Mouse (Mus musculus) limb, embryonic 15.5 days (tissue): ENCODE data around the gene 1700022I11Rik. TPM values are rescaled to one million over a fixed set of nuclear protein-coding genes. Genes with fewer than 3 reads are reported as not detected.

Experiments used
- ATAC-seq: fragments of 200-750 bp; cut with Nextera tagmentation; 2 replicates; pipeline ENCODE4 v1.8.0; 2017; ENCODE audit warnings: low read depth, moderate TSS enrichment; ENCODE audit not compliant: insufficient number of reproducible peaks, low FRiP score, low TSS enrichment
- H3K27ac ChIP-seq: fragments of 300-500 bp; sonication (generic); 2 replicates; pipeline ENCODE4 v1.5.1; 2015; ENCODE audit warnings: moderate library complexity, mild to moderate bottlenecking, inconsistent platforms
- H3K27me3 ChIP-seq: fragments of 300-500 bp; sonication (generic); 2 replicates; pipeline ENCODE4 v1.6.1; 2015; ENCODE audit warnings: inconsistent platforms
- H3K36me3 ChIP-seq: fragments of 300-500 bp; sonication (generic); 2 replicates; pipeline ENCODE4 v1.6.1; 2015; ENCODE audit warnings: inconsistent platforms
- H3K4me1 ChIP-seq: fragments of 300-500 bp; sonication (generic); 2 replicates; pipeline ENCODE4 v1.6.1; 2015; ENCODE audit warnings: inconsistent platforms
- H3K4me2 ChIP-seq: fragments of 300-500 bp; sonication (generic); 2 replicates; pipeline ENCODE4 v1.6.1; 2015; ENCODE audit warnings: mild to moderate bottlenecking, inconsistent platforms
- H3K4me3 ChIP-seq: fragments of 300-500 bp; sonication (generic); 2 replicates; pipeline ENCODE4 v1.5.1; 2015; ENCODE audit warnings: mild to moderate bottlenecking, inconsistent platforms
- H3K9ac ChIP-seq: fragments of 300-500 bp; sonication (generic); 2 replicates; pipeline ENCODE4 v1.6.1; 2015; ENCODE audit warnings: inconsistent platforms
- H3K9me3 ChIP-seq: fragments of 300-500 bp; sonication (generic); 2 replicates; pipeline ENCODE4 v1.6.1; 2016; ENCODE audit warnings: inconsistent platforms
- WGBS: fragments of 180-500 bp; shearing (Covaris S2); methylation state at CpG from one replicate; pipeline ENCODE4 v1.1.7; 2015; 5-methylcytosine and 5-hydroxymethylcytosine counted together
- polyA plus RNA-seq: library from polyadenylated mRNA; unstranded; fragments of >200 nt; fragmentation: Nextera tagmentation; extraction: Ambion mirVana; gene quantifications from 2 replicates; pipeline ENCODE4 v1.2.1, GENCODE M21; 2015

The 1700022I11Rik gene
- polyA plus RNA-seq, 1 experiment from 2014 or later, result 0.42 TPM

- no peak overlapping the region for H3K4me3 ChIP-seq
- H3K27me3 ChIP-seq, result peaks cover 26% of the 10 kb centered on the region
- ATAC-seq, result no peak
- H3K27ac ChIP-seq, result no peak overlapping the region
- H3K9me3 ChIP-seq, result no peaks in the 10 kb centered on the region
- no peak overlapping the region for H3K9ac ChIP-seq
- H3K36me3 ChIP-seq, result no peaks in the 10 kb centered on the region
- peaks cover 3% of the 10 kb centered on the region; the same call in 1 of the 2 replicates for H3K4me1 ChIP-seq
- WGBS, result 83% methylated on average over 9 of the region's 9 CpGs
- H3K4me2 ChIP-seq, result no peak overlapping the region
Measured at GRCm38 (mm10) chr4:42944185-42944584, 25.2 kb upstream of the 1700022I11Rik start.

GRCm38 (mm10) chr4:42945043-42945442, 24.4 kb upstream of the 1700022I11Rik start:
- ATAC-seq, result no peak
- WGBS, result 4% methylated on average over 6 of the region's 6 CpGs

GRCm38 (mm10) chr4:42945445-42945844, 24.0 kb upstream of the 1700022I11Rik start:
- no peak for ATAC-seq
- 84% methylated on average over 3 of the region's 3 CpGs for WGBS

More at GRCm38 (mm10) chr4:42945043-42945442, 24.4 kb upstream of the 1700022I11Rik start:
- H3K9ac ChIP-seq, result no peak overlapping the region
- no peak overlapping the region for H3K27ac ChIP-seq
- no peak overlapping the region for H3K4me3 ChIP-seq
- H3K36me3 ChIP-seq, result no peaks in the 10 kb centered on the region
- no peak overlapping the region for H3K4me2 ChIP-seq
- H3K27me3 ChIP-seq, result peaks cover 24% of the 10 kb centered on the region
- no peaks in the 10 kb centered on the region for H3K9me3 ChIP-seq
- peaks cover 6% of the 10 kb centered on the region; the same call in 1 of the 2 replicates for H3K4me1 ChIP-seq

GRCm38 (mm10) chr4:42945952-42946351, 23.5 kb upstream of the 1700022I11Rik start:
- H3K4me2 ChIP-seq, result no peak overlapping the region
- 10% methylated on average over 5 of the region's 5 CpGs for WGBS

More at GRCm38 (mm10) chr4:42945445-42945844, 24.0 kb upstream of the 1700022I11Rik start:
- H3K9me3 ChIP-seq, result no peaks in the 10 kb centered on the region
- no peaks in the 10 kb centered on the region for H3K36me3 ChIP-seq
- peaks cover 24% of the 10 kb centered on the region for H3K27me3 ChIP-seq
- H3K4me2 ChIP-seq, result no peak overlapping the region
- H3K4me1 ChIP-seq, result peaks cover 10% of the 10 kb centered on the region
- H3K9ac ChIP-seq, result no peak overlapping the region
- H3K27ac ChIP-seq, result no peak overlapping the region
- no peak overlapping the region for H3K4me3 ChIP-seq

GRCm38 (mm10) chr4:42946733-42947290, 22.6 kb upstream of the 1700022I11Rik start:
- Histone ChIP-seq H3K4me1 (peaks cover 21% of the 10 kb centered on the region), H3K4me2 (no peak overlapping the region), H3K36me3 (no peaks in the 10 kb centered on the region), H3K9me3 (no peaks in the 10 kb centered on the region), H3K4me3 (no peak overlapping the region), H3K27ac (no peak overlapping the region), H3K9ac (no peak overlapping the region), H3K27me3 (peaks cover 15% of the 10 kb centered on the region)
- WGBS, result 46% methylated on average over 10 of the region's 10 CpGs
- no peak for ATAC-seq

More at GRCm38 (mm10) chr4:42945952-42946351, 23.5 kb upstream of the 1700022I11Rik start:
- Histone ChIP-seq H3K36me3 (no peaks in the 10 kb centered on the region), H3K9ac (no peak overlapping the region), H3K27ac (no peak overlapping the region), H3K27me3 (peaks cover 19% of the 10 kb centered on the region), H3K4me1 (peaks cover 13% of the 10 kb centered on the region), H3K4me3 (no peak overlapping the region), H3K9me3 (no peaks in the 10 kb centered on the region)
- no peak for ATAC-seq

- H3K27ac ChIP-seq, result no peak overlapping the region
- peaks cover 15% of the 10 kb centered on the region for H3K27me3 ChIP-seq
- H3K9ac ChIP-seq, result no peak overlapping the region
- no peak overlapping the region for H3K4me3 ChIP-seq
- H3K4me2 ChIP-seq, result no peak overlapping the region
- H3K36me3 ChIP-seq, result no peaks in the 10 kb centered on the region
- peaks cover 30% of the 10 kb centered on the region for H3K4me1 ChIP-seq
- H3K9me3 ChIP-seq, result no peaks in the 10 kb centered on the region
- WGBS, result 32% methylated on average over 13 of the region's 13 CpGs
- no peak for ATAC-seq
Measured at GRCm38 (mm10) chr4:42948527-42948926, 20.9 kb upstream of the 1700022I11Rik start.

GRCm38 (mm10) chr4:42949051-42949675, 20.2 kb upstream of the 1700022I11Rik start:
- Histone ChIP-seq H3K9me3 (no peaks in the 10 kb centered on the region), H3K36me3 (no peaks in the 10 kb centered on the region), H3K4me3 (peak overlapping the region; percentile 87), H3K4me1 (peaks cover 35% of the 10 kb centered on the region), H3K27ac (no peak overlapping the region), H3K4me2 (peak overlapping the region; percentile 72), H3K27me3 (peaks cover 12% of the 10 kb centered on the region), H3K9ac (no peak overlapping the region)
- ATAC-seq, result no peak
- WGBS, result 6% methylated on average over 14 of the region's 14 CpGs

- WGBS, result 2% methylated on average over 32 of the region's 39 CpGs
- no peaks in the 10 kb centered on the region for H3K9me3 ChIP-seq
- peaks cover 12% of the 10 kb centered on the region for H3K27me3 ChIP-seq
- peak within 1 kb of the TSS; percentile 89 for H3K27ac ChIP-seq
- H3K4me2 ChIP-seq, result peak within 1 kb of the TSS; percentile 72
- H3K4me3 ChIP-seq, result peak within 1 kb of the TSS; percentile 87
- H3K9ac ChIP-seq, result peak within 1 kb of the TSS; percentile 82
- ATAC-seq, result peak; percentile 93
- no peaks in the 10 kb centered on the region for H3K36me3 ChIP-seq
- H3K4me1 ChIP-seq, result peaks cover 35% of the 10 kb centered on the region
Measured at GRCm38 (mm10) chr4:42949676-42950051, 19.7 kb upstream of the 1700022I11Rik start, which contains the start of gene Dnajb5. Gene Dnajb5 (plus strand): TSS chr4:42949814.

- peak overlapping the region; percentile 89 for H3K27ac ChIP-seq
- H3K4me3 ChIP-seq, result peak overlapping the region; percentile 87
- 3% methylated on average over 22 of the region's 27 CpGs for WGBS
- ATAC-seq, result peak; percentile 81
- no peaks in the 10 kb centered on the region for H3K36me3 ChIP-seq
- peaks cover 35% of the 10 kb centered on the region for H3K4me1 ChIP-seq
- H3K9ac ChIP-seq, result peak overlapping the region; percentile 82
- H3K4me2 ChIP-seq, result peak overlapping the region; percentile 72
- no peaks in the 10 kb centered on the region for H3K9me3 ChIP-seq
- peaks cover 12% of the 10 kb centered on the region for H3K27me3 ChIP-seq
Measured at GRCm38 (mm10) chr4:42950065-42950558, 19.3 kb upstream of the 1700022I11Rik start.

GRCm38 (mm10) chr4:42951206-42952195, 17.9 kb upstream of the 1700022I11Rik start:
- Histone ChIP-seq H3K4me3 (0 out of 2 replicates have a peak overlapping the region, but pooled peaks have one; percentile 87), H3K27ac (no peak overlapping the region), H3K36me3 (peaks cover 7% of the 10 kb centered on the region), H3K4me2 (peak overlapping the region; percentile 21), H3K9me3 (no peaks in the 10 kb centered on the region), H3K9ac (no peak overlapping the region), H3K27me3 (peaks cover 12% of the 10 kb centered on the region), H3K4me1 (peaks cover 35% of the 10 kb centered on the region)
- ATAC-seq, result no peak
- 60% methylated on average over 11 of the region's 11 CpGs for WGBS

GRCm38 (mm10) chr4:42952563-42952962, 16.8 kb upstream of the 1700022I11Rik start:
- Histone ChIP-seq H3K27me3 (peaks cover 8% of the 10 kb centered on the region), H3K9ac (no peak overlapping the region), H3K4me1 (peaks cover 35% of the 10 kb centered on the region), H3K4me3 (no peak overlapping the region), H3K4me2 (no peak overlapping the region), H3K9me3 (no peaks in the 10 kb centered on the region), H3K27ac (no peak overlapping the region), H3K36me3 (peaks cover 17% of the 10 kb centered on the region)
- ATAC-seq, result no peak
- WGBS, result 82% methylated on average over 7 of the region's 7 CpGs
